Comparison of ENCODE assay signal across 8 mouse cellular contexts in the genomic region with DNA sequence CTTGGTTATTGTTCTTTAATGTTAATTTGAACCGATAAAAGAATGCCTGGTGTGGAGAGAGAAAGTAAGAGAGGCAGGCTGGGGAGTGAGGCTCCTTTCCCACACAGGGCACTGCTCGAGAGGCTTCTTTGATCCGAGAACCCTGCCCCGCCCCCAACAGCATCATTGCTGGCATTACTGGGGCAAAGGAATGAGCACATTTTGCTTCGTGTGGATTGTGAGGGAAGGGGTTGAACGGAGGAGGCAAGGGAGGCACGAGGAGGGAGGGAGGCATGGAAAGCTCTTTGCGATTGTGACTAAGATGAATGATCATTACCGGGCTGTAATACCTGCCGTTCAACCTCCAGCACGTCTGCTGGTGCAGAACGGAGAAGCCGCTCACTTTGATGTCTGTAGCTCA.
DNase-seq lines count a peak whose midpoint lies in the region.

No protein-coding gene starts in this region.

- peak; percentile 33 for DNase-seq in ovary, adult 18-20 months (ENCODE audit: low spot score)
- DNase-seq in ovary, postnatal 10 days (ENCODE audit: low spot score): no peak
- DNase-seq in cerebellum, postnatal 14 days: peak; percentile 71 to 79
- peak; percentile 34 to 41 for DNase-seq in frontal cortex, postnatal 10 days (ENCODE audit: low spot score in 2 of 2)
- DNase-seq in layer of hippocampus, postnatal 36 days: peak; percentile 16 to 19
- DNase-seq in lung, postnatal 36 days: peak; percentile 66
- DNase-seq in right cerebral cortex, adult 2 months (ENCODE audit: low spot score in 2 of 2): peak; percentile 33 to 36
- no peak for DNase-seq in gastrocnemius, adult 18-20 months (ENCODE audit: low spot score)

Comparison
In these comparisons a context has a peak if more than half of its experiments do, and no peak if none do; other contexts are left out.
1. DNase-seq: peak in ovary, adult 18-20 months (single experiment), cerebellum, postnatal 14 days (2 of 2), frontal cortex, postnatal 10 days (2 of 2), layer of hippocampus, postnatal 36 days (2 of 2), lung, postnatal 36 days (single experiment) and right cerebral cortex, adult 2 months (2 of 2); none in ovary, postnatal 10 days (single experiment) and gastrocnemius, adult 18-20 months (single experiment).